Mouse (Mus musculus): ENCODE measurements at regions not wholly inside any gene's neighbourhood (a gene's known extent, or its start where the extent isn't known, plus 50 kb on each side); places are given as distances from the start of the nearest gene placed in this dataset.

GRCm38 (mm10) chr3:101524905-101525304, 79.6 kb downstream of the Atp1a1 start:
- TF ChIP-seq POLR2A (IDR thresholded peaks at IDR 0.05; ENCODE audit: low read depth, low read length) (no peak), CTCF (IDR thresholded peaks at IDR 0.05; ENCODE audit: extremely low read depth, insufficient read length, insufficient replicate concordance, low read depth, low read length) (no peak)

Measured in small intestine, adult 2 months (tissue).